Mouse (Mus musculus): Measurements from ENCODE around the gene Nkx2-5.

Gene Nkx2-5

DNA sequence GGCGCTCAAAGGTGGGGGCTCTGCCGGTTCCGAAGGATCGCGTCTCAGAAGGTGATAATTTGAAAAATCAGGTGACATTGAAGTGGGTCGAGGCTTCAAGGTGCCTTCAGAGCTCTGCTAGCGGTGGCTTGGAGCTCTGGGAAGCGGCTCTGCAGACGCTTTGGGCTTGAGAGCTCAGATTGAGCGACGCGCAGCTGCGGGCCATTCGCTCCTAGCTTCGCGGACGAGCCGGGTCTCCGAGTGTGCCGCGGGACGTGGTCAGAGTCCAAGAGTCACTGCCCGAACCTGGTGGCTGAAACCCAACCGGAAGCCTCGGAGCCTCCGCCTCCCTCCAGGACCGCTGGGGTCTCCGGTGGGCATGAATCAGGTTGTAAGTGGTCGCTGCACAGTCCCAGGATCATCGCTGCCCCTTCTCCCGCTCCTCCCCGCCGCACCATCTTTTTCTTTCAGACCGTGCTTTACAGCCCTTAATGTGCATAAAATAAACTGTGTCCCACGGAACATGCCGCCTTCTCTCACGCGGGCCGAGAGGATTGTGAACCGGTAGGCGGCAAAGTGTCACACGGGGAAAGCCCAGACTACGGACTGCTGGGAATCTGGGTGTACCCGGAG, 5.0 kb upstream of the Nkx2-5 start:
- peak; percentile 92 for DNase-seq

DNA sequence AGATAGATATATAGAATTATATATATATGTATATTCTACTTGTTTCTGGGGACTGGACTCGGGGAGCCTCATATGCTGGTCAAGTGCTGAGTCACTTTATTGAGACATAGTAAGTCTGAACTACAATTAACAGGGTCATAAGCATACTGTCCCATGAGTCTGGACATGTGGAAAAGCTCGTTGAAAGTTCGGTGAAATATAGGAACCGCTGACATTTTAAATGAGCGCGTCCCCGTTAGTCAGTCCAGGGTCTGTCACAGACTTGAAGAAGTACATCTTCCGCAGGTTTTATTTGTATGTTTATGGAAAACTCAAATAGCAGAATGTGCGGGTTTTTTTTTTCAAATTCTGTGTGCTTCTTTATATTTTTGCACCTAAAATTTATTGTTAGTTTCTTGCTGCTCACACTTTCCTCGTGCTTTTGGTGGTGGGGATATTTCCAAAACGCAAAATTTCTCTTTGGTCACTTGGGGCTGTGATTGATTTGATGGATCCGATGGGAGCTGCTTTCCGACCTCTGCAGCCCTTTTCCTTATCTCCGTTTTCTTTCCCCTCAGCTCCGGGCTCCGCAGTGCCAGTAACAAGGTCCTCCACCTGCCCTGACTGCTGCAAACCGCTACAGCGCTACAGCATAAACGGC, 4.4 kb upstream of the Nkx2-5 start:
- DNase-seq = no peak

DNA sequence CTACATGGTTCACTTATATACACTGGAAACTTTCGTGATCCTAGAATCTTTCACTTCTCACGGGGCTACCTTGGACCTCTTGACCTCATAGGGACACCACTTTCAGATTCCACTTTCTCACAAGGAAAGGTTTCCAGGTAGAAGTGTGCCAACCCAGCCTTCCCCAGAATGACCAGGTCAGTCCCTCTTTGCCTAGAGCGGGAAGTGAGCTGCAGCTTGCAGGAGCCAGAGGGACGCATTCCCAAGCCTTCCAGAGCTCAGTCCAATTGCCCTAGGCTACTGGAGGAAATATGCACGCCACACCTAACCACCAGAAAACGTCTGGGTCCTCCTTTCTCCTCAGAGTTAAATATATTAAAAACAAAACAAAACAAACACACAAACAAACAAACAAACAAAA, 3.4 kb upstream of the Nkx2-5 start:
- DNase-seq = no peak

DNA sequence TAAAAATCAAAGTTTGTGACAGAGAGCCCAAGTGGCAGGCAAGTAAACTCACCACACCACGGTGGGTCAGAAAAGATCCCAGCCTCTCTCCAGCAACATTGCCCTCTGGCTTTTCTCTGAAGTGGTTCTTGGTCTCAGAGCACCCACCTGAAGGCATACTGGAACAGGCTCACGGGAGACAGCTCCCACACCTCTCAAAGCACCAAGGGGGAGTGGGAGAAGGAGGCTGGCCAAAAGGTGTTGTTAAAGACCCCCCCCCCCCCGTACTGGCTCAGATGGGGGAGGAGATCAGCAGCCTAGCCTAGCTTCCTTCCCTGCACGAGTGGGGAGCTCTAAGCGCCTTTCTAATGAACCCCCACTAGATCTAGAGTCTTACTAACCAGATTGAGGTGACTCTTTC, 3.0 kb upstream of the Nkx2-5 start:
- DNase-seq = peak; percentile 76

DNA sequence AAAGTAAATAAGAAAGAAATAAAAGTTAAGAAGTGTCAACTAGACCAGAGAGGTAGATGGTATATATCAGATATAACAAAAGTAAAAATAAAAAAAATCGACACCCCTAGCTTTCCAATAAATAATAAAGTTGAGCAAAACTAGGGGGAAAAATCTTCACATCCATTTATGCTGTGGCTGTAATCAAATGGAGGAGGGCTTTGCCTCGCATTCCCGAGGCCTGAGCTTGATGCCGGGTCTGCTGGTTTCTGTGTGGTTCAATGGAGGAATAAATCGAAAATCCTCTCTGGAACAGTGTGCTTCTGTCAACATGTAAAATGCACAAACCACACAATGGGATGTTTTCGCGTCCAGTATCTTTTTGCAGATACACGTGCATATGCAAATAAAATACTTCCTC, 1.6 kb upstream of the Nkx2-5 start:
- DNase-seq = peak; percentile 8

DNA sequence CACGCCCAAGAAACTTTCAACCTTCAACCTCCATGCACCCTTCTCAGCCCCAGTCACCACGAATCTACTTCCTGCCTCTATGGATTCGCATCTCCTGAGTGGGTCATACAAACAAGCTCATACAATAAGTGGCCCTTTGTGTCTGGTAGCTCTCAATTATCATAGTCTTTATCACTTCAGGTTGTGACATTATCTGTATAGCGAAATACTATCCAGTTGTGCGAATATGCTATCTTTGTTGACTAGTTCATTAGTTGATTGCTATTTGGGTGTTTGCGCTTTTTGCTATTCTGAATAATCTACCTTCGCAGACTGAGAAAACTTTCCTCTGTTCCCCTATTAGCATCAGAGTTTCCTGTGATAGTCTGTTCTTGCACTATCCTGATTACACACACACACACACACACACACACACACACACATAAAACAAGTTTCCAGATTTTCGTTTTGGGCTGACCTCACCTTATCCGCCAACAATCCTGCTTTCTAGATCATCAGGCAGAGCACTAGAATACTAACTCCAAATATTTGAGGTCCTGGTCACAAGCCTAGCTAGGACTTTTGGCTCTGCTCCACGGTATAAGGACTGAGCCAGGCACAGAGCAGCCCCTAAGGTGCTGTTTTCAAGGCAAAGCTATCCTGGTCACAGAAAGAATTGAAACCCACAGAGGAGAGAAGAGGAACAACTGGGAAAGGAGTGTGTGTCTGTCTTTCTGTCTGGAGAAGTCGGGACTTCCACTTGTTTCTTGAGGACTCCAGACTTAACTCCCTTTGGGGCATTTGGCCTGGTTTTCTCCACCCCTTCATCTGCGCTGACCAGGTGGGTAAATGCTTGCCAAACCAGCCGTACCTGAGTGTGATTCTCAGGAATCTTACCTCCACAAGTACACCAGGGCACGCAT, 591 bp upstream of the Nkx2-5 start:
- DNase-seq = peak; percentile 77

DNA sequence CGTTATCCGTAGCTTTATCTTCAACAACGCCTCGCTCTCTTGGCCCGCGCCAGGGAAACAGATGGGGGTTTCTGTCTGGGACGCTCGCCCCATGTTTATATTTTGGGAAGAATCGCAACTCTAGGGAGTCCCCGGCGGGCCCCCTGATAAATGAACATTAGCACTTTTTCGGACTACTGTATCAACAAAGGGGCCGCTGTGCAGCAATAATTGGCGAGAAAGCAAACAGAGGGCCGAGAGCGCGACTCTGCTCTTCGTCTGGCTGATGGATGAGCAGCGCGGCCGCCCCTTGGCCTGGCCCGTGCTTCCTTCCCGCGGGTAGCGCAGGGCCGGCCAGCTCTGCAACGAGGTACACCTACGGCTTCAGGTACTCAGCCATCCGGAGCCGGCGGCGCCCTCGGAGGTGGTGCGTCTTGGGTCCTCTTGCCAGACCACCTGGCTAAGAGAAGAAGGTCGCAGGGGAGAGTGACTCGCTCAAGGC, 398 bp downstream of the Nkx2-5 start:
- DNase-seq = peak; percentile 80

DNA sequence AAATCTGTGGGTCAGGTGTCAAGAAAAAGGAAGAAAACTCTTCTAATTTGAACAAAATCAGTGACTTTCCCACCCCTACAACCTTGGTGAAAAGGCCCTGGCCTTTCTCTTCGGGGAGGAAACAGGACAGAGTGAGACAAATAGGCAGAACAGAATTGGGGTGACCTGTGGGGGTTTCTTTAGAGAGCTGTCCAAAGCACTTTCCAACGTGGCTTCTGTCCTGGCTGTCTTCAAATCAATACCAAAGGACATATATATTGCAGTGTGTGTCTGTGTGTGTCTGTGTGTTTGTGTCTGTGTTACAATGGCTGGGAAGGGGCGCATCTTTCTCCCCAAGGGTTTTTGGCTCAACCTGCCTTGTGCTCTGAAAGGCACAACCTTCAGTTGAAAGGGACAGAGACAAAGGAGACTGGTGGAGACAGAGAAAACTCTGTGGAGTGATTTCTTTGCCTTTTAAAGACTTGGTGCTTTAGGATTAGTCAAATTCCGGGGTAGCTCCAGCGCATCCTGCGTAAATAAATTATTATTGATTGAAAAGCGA, 1.0 kb downstream of the Nkx2-5 start:
- peak; percentile 48 for DNase-seq

DNA sequence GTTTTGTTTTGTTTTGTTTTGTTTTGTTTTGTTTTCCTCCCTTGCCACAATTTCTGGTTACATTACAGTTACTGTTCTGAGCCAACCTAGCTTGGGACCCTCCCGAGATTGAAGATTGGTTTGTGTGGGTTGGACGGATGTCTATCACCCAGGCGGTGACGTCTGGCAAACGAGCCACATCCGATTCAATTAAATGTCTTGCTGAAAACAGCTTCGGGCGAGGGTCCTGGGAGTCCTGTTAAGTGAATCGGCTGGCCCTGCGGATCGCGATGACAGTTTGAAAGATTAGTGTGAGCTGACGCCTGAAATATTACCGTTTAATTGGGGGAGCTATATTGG, 1.6 kb downstream of the Nkx2-5 start:
- peak; percentile 85 for DNase-seq

DNA sequence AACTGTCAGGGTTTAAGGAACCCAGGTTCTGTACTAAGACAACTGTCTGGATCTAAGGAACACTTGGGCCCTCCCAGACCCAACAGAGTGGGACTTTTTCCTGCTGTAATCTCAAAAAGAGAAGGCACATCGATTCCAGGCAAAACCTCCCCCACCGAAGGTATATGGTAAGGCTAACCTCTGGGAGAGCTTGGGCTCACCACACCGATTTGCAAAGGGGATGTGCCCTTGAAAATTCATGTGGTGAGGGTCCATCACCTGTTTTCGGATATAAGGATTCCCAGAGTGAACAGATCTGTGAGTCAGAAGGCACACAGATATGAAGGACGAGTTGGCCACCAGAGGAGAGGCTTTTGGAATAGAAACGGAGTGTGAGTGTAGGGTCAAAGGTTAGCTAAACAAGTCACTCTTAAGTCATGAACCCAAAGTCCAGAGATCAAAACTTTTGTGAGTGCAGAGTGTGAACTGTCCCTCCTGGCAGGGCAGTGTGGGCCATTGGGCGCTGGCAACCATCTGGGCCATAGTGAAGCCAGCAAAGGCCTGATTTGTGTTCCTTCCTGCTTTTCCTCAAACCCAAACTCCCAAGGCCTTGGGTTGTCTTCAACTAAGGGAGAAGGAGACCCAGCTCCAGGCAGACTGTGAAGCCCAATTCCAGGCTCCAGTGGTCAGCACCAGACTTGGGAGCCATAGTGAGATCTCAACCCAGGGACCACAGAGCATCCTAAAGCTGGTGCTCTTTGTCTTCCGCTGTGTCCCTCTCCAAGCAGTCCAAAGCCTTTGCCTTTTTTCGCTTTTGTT, 2.2 kb downstream of the Nkx2-5 start:
- DNase-seq = peak; percentile 36

DNA sequence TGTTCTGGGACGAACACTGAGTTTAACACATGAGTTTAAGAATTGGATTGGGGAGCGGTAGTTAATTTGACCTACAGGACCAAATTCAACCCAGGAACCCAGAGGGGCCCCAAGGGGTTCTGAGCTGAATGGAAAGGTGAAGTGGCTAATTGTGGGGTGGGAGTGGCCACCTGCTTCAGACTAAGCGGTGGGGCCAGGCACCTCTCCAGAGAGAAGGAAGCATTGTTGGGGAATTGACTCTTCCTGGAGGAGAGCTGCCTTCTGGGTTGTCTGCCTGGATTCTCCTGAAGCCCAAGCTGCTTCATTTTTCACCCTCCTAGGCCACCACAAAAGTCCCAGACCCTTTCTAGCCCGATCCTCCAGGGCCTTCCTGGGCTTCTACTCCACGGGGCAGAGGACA, 2.8 kb downstream of the Nkx2-5 start:
- DNase-seq = peak; percentile 87

DNA sequence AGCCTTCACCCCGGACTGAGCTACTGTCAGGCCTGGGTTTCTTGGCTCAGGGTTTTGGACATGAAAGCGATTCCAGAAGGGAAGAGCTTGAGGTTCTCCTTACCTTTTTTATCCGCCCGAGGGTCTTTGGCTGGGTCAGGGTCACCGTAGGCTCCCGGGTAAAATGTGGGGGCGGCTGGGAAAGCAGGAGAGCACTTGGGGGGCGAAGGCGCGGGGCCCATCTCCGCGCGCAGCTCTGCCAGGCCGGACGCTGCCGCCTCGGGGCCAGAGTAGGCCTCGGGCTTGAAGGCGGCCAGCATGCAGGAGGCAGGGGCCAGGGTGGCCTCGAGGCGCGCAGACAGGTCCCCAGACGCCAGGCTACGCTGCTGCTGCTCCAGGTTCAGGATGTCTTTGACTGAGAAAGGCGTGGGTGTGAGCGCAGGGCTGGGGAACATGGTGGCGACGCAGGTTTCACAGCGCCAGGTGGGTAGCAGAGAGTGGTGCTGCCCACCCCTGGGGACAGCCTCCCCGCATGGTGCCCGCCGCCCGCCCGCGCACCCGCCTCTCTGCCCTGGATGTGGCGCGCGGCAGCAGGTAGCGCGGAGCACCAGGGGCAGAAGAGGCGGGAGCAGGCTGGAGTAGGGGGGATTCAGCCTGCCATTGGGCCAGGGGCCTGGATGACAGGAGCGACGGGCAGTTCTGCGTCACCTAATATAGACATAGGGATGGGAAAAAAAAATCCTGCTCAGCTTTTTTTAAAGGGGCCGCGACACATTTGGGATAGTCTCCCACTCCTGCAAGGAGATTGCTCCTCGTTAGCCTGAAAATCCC, 3.7 kb downstream of the Nkx2-5 start:
- DNase-seq = peak; percentile 98

DNA sequence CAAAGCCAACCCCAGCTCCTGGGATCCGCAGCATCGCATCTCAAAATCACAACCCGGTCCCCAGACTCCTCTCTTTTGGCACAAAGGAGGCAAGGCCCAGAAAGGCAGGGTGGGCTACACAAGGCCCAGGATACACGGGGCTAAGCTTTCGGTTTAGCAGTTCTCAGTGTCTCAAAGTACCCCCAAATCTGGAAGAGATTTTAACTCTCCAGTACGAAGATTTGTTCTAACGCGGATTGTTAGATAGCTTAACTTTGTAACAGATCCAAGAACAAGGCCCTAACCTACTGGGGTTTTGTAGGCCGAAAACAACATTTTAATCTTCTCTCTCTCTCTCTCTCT, 4.4 kb downstream of the Nkx2-5 start:
- DNase-seq = peak; percentile 84

DNA sequence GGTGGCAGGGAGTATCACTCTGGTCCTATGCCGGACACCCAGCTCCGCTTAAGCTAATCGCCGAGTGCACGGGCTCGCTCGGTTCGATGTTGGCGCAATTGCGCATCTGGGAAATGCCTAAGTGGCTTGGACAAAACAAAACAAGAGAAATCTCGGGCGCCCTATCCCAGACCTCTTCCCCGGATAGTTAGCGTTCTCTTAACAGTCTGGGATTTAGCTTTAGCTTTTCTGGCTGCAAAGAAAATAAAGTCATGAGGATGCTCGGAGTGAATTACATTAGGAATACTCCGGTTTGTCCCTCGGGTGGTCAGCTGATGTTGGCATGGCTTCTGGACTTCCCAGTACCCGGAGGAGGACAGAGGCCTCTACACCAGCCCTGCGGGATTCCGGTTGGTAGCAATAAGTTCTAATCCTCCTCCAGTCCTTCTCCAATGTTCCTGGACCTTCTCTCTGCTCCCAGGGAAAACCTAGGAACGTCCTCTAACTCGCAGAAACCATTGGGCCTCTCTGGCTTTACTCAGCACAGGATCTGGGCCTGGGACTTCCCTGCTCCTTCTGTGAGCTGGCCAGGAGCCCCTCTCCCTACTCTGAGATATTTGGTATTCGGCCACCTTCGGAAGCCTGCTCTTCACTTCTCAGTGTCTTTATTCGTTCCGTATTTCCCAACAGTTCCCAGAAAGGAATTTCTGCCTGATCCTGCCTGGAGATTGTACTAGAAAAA, 4.9 kb downstream of the Nkx2-5 start:
- no peak for DNase-seq

DNA sequence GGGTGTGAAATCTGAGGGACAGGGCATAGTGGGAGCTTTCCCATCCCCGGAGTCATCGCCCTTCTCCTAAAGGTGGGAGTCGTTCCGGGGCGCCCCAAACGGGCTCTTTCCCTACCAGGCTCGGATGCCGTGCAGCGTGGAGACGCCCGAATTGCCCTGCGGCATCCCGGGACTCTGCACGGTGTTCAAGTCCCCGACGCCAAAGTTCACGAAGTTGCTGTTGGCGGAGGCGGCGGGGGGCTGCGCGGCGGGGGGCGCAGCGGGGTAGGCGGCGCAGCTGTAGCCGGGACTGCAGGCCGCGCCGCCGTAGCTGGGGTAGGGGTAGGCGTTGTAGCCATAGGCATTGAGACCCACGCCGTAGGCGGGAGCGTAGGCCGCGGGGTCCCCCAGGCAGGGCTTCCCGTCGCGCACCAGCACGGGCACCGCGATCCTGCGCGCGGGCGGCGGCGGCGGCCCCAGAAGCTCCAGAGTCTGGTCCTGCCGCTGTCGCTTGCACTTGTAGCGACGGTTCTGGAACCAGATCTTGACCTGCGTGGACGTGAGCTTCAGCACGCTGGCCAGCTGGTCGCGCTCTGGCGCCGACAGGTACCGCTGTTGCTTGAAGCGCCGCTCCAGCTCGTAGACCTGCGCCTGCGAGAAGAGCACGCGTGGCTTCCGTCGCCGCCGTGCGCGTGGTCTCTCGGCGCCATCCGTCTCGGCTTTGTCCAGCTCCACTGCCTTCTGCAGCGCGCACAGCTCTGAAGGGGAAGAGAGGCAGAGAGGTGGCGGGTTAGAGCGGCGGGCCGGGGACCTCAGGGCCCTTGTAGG, 5.7 kb downstream of the Nkx2-5 start:
- DNase-seq = peak; percentile 87

DNA sequence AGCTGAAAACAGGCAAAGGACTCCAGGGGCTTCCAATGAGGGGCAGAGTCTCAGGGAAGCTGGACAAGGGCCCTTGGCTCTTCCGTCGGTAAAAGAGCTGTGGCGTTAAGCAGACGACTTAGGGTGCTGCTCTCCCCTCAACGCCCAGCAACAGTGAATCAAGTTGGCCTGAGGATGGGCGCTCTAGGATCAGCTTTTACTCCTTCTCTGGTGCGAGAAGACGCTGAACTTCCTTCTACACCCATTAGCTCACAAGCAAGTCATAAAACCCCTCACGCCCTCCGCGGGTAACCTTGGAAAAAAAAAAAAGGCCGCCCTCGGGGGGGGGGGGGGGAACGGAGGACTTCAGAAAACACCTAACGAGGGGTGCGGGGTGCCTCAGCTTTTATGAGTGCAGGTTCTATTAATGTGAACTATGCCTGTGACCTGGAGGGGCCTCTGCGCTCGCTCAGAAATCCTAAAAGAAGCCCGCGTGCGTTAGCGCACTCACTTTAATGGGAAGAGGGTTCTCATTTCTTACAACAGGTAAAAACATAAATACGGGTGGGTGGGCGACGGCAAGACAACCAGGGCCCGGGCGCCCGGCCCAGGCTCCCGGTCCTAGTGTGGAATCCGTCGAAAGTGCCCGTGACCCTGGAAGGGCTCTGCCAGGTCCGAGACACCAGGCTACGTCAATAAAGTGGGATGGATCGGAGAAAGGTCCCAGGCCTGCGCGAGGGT, 6.5 kb downstream of the Nkx2-5 start:
- peak; percentile 72 for DNase-seq

DNA sequence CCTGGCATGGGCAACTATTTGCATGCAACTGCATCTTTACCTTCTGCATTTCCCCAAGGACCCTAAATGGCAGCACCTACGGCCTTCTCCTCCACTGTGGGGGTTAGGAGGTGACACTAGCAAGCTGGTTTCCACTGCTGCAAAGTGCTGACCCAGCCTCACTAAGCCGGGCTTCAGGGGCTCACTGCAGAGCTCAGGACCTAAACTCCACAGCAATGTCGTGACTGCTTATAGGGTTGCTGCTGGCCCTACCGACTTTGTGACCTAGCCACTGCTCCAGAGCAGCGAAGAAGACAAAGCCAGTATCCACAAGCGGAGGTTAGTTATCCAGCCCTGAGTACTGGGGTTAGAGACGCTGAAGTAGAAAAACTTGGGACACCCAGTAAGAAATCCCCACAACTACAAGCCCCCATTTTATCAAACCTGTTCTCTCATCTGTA, 7.2 kb downstream of the Nkx2-5 start:
- DNase-seq = peak; percentile 84

DNA sequence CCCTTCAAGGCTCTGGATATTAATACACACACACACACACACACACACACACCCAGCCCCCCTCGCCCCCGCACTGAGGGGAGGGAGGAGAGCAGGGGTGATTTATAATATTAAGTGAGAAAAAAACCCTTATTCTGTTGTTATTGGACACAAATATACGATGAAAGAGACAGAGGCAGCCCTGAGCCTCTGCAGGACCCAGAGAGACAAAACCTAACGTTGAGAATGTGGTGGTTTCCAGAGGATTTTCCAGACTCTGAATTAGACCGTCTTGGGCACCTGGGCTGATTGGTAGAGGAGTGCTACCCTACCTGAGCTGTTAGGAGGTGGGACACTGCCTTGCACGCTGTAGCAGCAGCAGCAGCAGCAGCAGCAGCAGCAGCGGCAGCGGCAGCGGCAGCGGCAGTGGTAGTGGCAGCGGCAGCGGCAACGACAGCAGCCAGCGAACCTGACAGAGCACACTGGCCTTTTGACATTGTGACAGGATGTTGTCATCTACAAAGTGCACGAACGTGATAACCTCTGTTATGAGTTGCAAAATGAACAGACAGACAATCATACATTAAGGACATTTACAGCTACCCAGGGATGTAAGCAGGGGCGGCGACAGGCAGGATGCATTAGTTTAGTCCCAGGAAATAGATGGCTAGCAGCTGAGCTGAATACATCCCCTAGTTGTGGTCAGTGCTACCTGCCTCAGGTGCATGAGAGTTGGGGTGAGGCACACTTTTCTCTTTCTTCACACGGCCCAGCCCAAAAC, 7.8 kb downstream of the Nkx2-5 start:
- DNase-seq = peak; percentile 80

DNA sequence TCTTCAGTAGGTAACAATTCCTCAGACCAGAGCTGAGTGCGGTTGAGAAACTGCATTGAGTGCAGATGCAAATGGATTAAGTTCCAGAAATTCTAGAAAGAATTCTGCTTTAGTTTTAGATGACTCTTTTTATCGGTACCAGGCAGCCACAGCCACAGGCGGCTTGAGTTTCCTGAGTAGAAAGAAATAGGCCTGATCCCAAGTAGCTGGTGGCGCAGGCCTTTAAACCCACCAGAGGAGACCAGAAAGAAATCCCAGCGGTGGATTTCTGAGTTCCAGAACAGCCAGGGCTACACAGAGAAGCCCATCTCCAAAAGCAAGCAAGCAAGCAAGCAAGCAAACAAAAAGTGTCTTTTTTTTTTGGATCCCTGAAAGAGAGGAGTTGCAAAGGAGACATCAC, 8.4 kb downstream of the Nkx2-5 start:
- no peak for DNase-seq

Data from heart, adult 11 months (tissue).